Mouse (Mus musculus) spleen, postnatal 14 days (tissue): ENCODE measurements around the gene Lman2l.
A peak's percentile ranks its signal among the peaks of the same experiment; 100 is the strongest.

ENCODE experiments used
- DNase-seq, 2 experiments: peaks; one replicate each; pipeline ENCODE4 v3.0.0; 2021 to 2022; ENCODE audit warnings: low spot score in 2 of 2

The Lman2l gene

DNA sequence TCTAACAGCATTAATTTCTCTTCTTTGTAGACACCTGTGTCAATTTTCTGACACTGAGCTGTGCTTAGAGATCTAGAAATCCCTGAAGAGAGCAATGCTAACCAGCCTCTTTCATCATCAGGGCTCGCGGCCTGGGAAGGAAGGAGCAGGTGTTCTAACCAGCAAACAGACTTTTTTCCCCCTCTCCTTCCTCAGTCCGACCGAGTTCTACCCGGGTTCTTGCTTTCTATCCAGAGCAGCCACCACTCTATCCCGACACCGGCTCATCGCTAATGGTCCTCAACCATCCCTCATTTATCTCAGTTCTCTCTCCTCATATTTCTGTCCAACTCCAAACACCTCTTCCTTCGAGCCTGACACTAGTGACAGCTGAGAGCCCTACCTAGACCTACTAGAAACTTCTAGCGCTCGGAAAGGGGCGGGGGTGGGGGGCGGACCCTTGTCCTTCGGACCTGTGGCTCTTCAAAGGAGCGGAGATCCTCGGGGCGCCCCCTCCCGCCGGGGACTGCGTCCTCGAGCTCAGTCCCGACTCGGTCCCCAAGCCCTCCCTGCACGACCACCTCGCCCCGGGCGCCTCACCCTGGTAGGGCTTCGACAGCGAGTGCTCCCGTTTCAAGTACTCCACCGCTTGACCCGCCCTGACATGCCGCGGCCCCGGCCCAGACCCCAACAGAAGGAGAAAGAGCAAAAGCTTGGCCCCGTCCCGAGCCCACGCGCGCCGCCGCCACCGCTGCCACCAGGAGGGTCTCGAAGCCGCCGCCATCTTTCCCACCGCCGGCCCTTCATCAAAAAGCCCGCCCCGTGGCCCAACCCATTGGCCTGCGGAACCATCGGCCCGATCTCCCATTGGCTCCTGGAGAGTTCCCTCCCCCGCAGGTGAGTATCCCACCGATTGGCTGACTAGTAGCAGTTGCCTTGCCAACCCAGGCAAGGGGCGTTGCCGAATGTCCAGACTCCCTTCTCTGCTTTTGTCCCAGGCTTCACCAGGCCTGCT is at the start of gene Lman2l:
Gene Lman2l, minus strand, starts transcription at position 801 of the 994 bp plus-strand sequence.
- DNase-seq: peak; percentile 90 to 94

GRCm38 (mm10) chr1:36493299-36493698 is 48.2 kb upstream of the Lman2l start:
- no peak for DNase-seq

DNA sequence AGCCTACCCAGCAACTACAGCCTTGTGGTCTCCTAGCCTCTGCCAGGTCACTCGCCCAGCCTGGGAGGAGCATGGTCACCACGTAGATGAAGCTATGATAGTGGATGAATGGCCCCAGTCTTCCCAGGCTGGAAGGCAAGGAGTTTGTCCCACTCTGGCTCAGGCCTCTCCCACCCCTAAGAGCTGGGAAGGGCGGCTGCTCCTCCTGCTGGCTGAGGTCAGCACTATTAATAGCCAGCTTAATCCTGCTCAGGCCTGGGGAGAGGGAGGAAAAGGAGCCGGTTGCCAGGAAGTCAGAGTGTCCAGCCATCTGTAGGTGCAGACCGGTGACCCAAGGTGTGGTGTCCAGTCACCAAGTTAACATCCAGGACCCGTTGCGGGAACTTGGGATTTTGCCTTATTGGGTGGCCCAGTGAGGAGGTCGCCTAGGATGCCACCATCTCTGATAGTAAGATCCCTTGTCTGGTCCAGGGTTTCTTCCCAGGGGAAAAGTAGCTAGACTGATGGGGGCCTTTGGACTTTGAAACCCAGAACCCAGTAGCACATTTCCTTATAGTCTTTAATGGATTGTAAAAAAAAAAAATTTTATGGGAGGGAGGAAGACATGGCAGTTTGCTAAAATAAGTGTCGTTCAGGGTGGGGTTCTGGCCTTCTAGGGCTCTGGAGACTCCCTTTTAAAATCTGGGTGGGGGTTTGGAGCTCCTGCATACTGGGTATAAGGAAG is 47.5 kb upstream of the Lman2l start:
- DNase-seq: no peak

GRCm38 (mm10) chr1:36489661-36490060 is 44.6 kb upstream of the Lman2l start:
- DNase-seq: no peak

DNA sequence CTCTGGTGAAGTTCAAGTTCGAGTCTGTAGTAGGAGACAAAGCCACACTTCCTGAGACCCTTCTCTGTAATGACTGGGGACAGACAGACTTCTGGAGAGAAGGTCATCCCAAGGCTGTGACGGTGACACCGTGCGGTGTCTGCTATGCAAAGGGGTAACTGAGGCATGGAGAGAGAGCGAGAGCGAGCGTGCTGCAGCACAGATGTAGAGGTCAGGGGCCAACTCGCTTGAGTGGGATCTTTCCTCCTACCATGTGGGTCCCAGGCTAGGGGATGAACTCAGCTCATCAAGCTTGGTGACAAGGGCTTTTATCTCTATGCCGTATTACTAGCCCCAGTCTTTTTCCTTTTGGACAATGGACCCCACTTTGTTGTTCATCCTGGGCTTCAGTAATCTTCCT is 42.0 kb upstream of the Lman2l start:
- DNase-seq: no peak

DNA sequence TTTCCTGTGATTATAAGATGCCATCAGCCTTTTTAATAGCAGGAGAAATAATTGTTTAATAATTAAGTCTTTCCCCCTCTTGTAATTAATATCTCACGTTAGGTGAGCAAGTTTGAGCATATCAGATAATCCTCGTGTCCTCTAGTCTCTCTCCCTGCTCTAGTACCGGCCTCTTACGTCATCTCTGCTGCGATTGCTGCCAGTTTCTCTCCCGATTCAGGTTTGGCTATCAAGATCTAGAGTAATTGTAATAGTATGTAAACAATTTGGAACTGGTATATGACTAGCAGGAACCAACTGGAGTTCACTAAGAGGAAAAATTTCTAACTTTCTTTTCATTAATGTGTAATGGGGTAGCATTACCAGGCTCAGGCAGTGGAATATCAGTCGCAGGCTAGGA is 40.0 kb upstream of the Lman2l start:
- no peak for DNase-seq

DNA sequence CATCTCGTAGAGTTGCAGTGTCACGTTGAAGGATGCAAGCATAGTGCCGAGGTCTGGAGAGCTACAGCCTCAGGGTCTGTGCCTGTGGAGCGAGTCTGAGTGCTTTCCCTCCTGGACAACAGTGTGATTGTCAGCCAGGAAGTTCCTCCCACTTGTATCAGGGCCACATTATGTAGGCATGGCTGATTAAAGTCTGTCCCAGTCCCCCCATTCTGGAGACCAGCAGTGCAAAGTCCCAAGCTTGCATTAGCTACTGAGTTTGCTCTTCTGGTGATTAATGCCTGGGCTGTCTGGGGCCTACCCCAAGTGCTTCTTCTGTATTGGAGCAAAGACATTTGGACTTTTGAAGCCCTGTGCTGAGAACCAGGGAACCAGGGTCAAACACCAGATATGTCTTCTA is 38.8 kb upstream of the Lman2l start:
- DNase-seq: no peak

- no peak for DNase-seq
Observed at GRCm38 (mm10) chr1:36479903-36480899, 35.1 kb upstream of the Lman2l start.

DNA sequence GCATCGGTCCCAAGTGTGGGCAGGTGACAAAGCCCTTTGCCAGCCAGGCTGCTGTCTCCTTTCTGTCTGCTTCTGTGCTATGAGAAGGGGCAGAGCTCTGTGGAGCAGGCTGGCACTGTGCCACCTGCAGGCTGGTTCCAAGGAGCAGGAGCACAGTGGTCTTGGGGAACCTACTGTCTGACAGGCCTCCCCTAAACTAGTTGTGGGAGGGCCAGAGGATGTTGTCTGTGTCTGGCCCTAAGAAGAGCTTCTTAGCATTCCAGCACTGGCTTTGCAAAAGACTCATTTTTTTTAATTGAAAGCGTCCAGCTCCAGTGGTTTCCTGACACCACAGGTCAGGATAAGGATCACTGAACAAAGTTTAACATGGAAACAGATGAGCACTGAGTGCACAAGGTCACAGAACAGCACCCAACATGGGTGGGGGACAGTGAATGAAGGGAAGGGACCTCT is 33.3 kb upstream of the Lman2l start:
- DNase-seq: no peak

GRCm38 (mm10) chr1:36476426-36476825 is 31.4 kb upstream of the Lman2l start:
- DNase-seq: no peak

DNA sequence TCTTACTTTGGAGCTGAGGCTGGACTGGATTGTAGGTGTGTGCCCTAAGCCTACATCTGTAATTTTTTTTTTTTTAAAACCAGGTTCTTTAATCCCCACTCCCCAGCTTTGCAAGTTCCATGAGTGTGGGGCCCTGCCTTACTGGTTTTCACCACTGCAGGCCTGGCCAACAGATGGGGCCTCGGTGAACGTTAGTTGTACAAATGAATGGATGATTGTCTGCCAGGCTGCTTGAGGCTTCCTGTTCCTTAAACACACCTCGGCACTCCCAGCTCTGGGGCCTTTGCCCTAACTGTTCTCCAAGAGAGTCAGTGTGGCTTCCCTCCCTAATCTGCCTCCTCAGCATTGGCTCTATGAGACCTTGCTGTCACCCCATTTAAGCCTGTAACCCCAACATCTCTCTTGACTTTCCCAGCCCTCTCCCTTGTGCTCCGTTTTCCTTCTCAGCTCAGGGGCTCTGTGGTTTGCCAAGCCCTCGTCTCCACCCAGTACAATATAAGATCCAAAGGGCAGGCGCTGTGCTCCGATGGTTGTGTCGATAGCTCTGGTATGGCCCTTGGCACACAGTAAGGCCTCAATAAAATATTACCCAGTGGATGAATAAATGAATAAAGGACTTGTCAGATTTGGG is 30.5 kb upstream of the Lman2l start:
- no peak for DNase-seq

DNA sequence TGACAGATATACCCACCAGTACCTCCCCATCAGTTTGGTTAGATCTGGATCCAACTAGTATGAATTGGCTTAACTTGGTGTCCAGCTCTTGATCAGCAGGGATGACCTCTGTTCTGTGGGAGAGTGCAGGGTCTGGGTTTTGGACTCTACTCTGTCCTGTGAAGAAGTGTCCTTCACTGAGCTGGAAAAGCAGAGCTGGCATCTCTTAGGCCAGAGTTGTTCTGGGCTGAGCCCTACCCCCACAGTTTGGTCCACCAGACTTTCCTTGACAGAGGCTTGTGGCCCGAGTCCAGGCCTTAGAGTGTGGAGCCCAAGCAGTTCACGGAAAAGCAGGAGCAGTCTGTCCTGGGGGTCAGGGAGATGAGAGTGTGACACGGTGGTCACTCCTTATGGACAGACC is 29.6 kb upstream of the Lman2l start:
- DNase-seq: no peak

GRCm38 (mm10) chr1:36473211-36473780 is 28.2 kb upstream of the Lman2l start:
- no peak for DNase-seq

DNA sequence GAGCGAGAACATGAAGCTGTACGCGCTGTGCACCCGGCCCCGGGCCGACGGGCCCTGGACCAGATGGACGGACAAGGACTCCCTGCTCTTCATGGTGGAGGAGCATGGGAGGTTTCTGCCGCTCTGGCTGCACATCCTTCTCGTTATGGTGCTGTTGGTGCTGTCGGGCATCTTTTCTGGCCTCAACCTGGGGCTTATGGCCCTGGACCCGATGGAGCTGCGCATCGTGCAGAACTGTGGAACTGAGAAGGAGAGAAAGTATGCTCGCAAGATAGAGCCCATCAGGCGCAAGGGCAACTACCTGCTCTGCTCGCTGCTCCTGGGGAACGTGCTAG is 27.0 kb upstream of the Lman2l start:
- no peak for DNase-seq

DNA sequence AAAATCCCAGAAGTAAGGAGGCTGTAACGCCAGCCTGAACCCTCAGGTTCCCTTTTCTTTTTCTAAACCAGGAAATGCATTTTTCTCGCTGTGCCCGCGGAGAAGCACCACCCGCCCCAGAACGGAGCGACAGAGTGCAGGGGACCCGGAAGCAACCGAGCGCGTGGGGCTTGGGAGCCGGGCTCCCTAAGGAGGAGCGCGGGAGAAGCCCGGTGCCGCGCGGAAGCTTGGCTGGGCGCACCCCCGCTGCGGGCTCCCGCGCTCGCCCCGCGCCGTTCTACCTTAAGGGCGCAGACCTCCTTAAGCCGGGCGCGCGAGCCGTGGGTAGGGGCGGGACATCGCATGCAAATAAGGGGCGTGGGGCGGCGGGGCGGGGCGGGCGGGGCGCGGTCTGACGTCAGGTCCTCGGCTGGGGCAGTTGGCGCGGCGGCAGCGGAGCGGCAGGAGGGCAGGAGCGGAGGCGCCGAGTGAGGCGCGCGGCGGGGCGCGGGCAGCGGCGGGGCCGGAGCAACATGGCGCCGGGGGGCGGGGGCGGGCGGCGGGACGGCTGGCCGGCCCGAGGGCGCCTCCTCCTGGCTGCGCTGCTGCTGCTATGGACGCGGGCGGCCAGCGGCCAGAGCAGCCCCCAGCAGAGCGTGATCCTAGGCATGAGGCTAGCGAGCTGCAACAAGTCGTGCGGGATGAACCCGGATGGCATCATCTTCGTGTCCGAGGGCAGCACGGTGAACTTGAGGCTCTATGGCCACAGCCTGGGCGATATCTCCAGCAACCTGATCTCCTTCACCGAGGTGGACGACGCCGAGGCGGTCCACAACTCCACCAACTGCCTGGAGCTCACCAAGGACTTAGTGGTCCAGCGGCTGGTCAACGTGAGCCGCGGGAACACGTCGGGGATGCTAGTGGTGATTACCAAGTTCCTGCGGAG is 26.4 kb upstream of the Lman2l start, which contains the start of gene Cnnm4:
Gene Cnnm4, plus strand, starts transcription at position 440 of the 925 bp plus-strand sequence.
- peak; percentile 74 to 81 for DNase-seq

DNA sequence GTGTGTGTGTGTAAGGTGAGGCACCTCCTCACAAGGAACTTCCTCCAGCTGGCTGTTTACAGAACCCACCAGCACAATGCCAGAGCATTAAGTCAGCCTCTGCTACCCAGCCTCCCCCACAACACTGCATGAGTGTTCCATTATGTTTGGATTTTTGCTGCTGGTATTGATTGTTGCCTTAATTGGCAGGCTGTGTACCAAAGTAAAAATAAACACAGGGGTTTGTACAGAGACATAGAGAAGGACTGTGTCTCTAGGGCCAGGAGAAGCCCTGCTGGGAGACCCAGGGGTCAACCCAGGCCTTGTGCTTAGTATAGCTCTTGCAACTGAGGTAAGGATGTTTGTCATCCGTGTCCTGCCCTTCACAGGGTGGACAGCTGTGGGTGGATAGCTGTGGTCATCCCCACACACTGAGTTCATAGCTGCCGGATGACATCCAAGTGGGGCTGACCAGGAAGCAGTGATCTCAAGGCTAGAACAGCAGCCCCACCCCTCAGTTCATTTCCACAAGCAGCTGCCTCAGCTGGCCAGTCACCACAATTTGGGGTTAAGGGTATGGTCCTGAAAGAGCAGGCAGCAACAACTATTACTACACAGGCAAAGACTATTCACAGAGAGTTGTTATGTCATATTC is 24.9 kb upstream of the Lman2l start:
- DNase-seq: no peak

DNA sequence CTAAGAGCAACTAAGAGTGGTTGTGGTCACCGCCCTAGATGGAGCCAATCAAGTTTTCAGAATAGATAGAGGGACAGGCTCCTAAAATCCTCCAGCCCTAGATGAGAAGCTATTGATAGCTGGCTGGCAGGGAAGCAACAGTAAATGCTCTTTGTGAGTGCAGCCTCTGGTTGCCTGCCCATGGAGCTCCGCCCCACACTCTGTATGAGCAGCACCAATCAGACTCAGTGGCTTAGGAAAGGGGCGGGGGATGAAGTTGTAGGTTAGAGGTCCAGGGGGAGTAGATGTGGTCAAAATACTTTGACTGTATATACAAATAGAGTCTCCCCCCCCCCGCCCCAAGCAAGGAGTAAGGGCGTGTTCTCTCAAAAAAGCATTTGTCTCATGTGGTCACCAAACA is 22.4 kb upstream of the Lman2l start:
- DNase-seq: no peak

DNA sequence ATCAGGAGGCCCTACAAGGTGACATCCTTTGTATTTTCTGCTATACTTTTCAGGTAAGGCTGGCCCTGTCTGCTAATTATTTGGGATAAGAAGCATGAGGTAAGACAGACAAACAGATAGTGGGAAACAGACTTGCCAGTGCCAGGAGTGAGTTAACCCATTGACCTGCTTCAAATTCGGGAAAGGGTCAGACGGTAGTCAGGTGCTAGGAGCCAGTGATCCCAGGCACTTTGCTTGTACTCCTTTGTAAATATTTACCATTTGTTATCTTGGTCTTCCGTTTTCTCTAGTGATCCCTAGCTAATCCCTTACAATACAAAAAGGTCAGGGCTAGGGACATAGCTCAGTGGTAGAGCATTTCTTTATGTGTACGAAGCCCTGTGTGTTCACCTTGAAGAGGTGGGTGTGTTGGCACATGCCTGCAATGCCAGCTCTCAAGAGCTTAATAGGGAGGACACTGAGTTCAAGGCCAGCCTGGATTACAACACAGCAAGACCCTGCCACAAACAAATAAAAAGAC is 20.6 kb upstream of the Lman2l start:
- DNase-seq: no peak

DNA sequence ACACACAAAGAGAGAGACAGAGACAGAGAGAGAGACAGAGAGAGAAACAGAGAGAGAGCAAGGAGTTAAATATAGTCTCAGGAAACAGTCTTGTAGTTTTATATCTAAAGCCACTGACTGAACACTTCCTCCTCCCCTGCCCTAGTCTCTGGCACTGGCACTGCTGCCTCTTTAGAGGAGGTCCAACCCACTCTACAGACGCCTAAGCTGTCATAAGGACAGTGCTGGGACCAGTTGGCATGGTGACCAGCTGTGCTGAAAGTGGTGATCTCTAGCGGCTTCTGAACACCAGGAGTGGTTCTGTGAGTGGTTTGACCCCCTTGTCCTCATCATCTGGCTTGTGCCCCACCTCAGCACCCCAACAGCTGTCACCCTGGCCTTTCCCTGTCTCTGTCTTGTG is 16.8 kb upstream of the Lman2l start:
- DNase-seq: no peak
